Mouse (Mus musculus): ENCODE measurements around the gene Nedd4.

- TF ChIP-seq CTCF (IDR thresholded peaks at IDR 0.05; ENCODE audit: control insufficient read depth, insufficient read depth, low read length) (no peak), POLR2A (IDR thresholded peaks at IDR 0.05; ENCODE audit: borderline replicate concordance, control insufficient read depth, low read depth, low read length) (no peak)
Measured at GRCm38 (mm10) chr9:72627598-72627997, 34.5 kb upstream of the Nedd4 start.

Data from bone marrow, adult 2 months (tissue).